Mouse (Mus musculus) cerebellum, adult (tissue): ENCODE data around the gene Cyp26b1.

Experiments used
- ATAC-seq: cut with Nextera tagmentation; 2 replicates; pipeline ENCODE4 v1.9.2; 2017; ENCODE audit warnings: mild to moderate bottlenecking, moderate library complexity, mixed read lengths; ENCODE audit not compliant: insufficient number of reproducible peaks, low FRiP score, low TSS enrichment

Cyp26b1 gene

DNA sequence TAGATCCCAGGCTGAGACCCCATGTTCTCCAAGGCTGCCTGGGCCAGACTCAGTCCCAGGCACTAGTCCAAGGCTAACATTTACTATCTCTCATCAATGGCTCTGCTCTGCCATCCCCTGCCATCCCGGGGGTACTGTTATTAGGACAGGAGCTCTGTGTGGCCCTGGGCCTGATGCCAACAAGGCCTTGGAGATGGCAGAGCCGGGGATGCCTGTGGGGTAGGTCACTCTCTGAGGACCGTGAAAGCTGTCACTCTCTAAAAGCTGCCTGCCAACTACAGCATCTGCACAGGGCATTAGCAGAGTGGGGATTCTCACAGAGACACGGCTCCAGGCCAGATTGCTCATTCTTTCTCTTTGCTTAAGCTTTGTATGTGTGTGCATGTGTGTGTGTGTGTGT is 26.0 kb downstream of the Cyp26b1 start:
- no peak for ATAC-seq

DNA sequence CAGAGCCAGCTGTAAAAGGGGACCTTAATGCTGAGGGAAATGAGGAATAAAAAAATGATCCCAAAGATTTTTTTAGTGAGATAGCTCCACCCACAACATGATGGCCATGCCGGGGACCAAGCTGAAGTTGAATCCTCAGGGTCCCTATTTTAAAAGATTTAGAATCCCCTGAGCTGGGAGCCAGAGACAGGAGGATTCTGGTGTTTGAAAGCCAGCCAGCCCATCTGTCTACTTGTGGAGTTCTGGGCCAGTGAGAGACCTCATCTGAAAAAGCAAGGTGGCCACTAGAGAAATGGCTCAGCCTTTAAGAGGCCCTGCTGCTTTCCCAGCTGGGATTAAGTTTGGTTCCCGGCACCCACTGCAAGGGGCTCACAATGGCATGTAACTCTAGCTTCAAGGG is 26.9 kb downstream of the Cyp26b1 start:
- no peak for ATAC-seq

DNA sequence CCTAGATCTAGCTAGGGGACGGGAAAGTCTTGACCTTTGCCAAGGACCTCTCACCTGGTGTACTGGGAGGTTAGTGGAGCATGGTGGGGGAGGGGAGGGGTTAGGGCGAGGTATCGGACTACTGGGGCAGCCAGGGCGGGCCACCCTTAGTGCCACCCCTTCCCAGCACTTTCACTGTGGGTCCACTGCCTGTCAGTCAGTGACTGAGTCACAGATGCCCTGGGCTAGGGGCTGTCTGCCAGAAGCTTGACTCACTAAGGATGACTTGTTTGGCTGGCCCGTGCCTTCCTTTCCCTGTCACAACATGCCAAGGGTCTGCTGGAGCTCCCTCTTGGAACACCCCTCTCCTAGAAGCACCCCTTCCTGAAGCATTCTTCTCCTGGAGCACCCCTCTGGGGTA is 28.5 kb downstream of the Cyp26b1 start:
- no peak for ATAC-seq

DNA sequence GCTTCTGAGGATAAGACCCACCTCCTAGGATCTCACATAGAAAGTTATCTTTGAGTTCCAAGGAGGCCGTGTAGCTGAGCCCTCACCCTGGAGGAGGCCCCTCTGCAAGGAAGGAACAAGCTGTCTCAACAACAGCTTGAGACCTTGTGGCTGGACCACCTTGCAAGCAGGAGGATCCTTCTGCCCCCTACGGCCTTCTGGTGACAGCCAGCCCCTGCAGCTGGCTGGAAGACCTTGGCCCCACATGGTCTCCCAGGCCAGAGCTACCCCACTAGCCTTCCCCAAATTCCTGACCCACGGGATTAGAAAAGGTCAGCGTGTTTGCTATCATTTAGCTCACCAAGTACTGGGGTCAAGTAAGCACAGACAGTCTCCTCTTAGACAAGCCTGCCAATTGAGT is 30.8 kb downstream of the Cyp26b1 start:
- no peak for ATAC-seq

DNA sequence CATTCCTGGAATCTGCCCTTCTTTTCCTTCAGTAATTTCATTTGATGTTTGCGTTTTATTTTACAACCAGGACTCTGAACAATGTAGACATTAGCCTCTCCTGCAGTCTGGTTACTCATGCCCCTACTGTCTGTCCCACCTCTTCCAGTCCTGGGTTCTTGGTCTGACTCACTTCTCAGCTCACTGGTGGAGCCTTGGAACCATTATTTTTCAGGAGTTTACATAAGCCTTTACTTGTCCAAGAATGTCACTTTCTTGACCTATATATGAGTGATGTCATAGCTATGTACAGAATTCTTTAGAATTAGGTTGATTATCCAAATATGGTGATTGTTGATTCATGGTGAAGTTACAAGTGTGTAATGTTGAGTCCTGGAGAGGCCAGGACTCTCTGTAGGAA is 32.5 kb downstream of the Cyp26b1 start:
- no peak for ATAC-seq

DNA sequence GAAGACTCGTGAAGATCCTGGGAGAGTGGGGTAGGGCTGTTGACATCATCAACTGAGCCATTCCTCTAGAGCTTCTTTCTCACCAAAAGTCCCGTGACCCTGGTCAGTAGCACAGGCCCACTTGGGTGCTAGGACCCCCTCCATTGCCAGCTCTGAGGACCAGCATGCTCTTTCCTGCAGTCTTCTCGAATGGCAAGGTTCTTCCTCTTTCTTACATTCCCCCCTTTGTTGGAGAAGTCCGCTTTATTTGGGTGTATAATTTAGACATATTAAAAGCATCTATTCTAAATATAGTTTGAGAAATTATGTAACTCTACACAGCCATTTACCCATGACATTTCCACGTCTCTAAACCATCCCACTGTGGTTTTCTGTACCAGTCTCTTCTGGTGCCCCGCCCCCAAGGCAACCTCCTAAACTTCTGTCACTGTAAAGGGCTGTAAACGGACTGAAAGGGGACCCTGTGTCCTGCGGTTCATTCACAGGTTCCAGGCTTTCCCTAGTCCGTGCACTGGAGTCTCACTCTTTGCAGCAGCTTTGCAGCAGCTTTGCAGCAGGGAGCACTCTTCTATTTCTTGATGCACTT is 43.8 kb downstream of the Cyp26b1 start:
- ATAC-seq = no peak

DNA sequence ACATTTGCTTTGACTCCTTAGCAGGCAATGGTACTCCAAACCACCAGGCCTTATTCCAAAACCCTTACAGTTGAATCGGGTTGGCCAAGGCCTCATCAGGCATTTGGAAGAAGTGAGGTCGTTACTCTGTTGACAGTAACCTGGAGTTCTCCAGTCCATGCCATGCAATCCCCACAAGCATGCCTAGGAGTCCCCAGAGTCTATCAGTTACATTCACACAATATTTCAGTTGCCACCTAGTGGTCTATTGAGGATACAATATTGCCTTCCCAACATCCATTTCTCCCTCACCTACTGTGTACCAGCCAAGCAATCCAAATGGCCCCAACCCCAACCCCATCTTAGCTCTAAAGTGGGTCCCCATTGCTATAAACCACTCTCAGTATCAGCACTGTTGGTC is 48.3 kb downstream of the Cyp26b1 start:
- ATAC-seq = no peak

DNA sequence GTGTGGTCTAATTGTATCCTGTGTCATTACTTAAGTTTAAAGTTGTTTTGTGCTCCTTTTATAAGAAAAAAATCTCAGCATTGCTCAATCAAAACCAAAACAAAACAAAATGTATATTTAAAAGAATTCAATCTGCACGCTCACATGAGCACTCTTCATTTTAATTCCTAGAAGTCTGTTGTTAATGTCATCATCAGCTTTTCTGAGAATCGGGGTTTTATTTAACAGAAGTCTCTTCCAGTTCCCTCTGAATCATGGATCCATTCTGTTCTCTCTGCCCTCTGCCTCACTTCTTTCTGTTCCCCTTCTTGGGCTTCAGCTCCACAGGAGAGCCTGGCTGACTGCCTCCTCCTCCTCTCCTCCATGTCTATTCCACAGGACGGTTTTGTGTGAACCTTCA is 49.3 kb downstream of the Cyp26b1 start:
- ATAC-seq = no peak

DNA sequence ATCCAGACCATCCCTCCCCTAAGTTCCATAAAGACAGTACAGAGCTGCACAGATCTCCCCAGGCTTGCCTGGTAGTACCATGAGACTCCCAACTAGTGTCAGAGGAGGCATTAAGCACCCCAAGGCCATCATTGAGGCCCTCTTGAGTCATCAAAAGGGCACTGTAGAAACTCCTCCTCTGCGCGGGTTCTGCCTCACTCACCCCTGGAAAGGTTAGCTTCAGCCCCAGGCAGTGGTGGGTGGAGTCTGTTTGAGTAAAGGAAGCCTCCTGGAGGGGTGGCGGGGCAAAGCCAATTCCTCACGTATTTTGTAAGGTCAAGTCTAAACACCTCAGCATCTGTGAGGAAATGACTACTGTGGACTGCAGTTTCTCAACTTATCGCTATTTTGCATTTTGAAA is 50.2 kb downstream of the Cyp26b1 start:
- no peak for ATAC-seq

DNA sequence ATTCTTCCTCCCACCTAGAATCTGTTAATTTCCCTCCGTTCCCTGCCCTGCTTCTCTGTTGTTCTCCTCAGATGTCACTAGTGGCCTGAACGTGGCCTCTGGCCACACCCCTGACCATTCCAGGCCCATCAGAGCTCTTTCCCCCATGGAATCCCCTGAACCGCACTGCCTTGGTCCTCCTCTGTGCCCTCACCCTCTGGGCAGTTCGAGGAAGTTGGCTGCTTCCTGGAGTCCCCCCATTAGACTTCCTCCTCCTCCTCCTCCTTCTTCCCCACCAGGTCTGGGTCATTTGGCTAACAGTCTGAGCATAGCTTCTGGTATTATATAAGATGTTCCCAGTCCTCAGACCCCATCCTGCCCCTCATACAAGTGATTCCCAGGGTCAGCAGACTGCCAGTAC is 53.8 kb downstream of the Cyp26b1 start:
- no peak for ATAC-seq

DNA sequence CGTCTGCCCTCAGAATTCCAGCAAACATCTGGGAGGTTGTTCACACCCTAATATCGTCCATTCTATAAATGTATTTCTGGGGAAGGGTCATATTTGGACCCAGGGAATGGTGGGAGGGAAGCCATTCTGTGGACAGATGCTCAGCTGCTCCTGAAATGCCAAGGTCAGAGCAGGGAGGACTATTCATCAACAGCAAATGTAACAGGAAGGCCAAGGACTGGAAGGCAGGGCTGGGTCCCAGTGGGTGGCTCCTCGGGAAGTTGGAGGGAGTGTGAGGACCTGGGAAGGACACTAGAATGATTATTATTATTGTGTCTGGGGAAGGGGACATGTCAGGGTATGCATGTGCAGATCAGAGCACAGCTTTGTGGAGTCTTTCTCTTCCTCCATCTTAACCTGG is 55.0 kb downstream of the Cyp26b1 start:
- no peak for ATAC-seq

DNA sequence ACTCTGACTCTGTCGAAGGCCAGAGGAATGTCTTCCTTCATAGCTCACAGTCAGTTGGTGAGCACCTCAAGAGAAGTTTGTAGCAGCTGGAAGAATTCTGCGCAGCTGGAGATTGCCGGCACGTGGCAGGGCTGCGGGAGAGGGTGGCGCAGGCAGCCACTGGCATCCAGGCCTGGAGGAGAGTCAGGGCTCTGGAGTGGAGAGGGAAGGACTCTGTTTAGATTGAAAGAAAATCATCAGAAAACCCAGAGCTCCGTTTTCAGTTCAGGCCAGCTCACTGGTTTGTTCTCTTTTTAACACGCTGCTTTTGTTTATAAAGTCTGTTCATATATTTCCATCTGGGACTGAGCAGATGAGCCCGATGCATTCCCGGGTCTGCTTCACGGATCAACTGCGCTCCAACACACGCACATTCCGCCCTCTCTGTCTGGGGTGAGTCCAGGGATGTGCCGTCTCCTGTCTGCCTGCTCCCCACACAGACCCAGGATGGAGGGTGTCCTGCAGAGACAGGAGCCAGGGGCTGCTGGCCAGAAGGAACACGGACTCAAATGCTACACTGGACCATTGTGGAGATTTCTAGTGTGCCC is 56.0 kb downstream of the Cyp26b1 start:
- ATAC-seq = no peak

DNA sequence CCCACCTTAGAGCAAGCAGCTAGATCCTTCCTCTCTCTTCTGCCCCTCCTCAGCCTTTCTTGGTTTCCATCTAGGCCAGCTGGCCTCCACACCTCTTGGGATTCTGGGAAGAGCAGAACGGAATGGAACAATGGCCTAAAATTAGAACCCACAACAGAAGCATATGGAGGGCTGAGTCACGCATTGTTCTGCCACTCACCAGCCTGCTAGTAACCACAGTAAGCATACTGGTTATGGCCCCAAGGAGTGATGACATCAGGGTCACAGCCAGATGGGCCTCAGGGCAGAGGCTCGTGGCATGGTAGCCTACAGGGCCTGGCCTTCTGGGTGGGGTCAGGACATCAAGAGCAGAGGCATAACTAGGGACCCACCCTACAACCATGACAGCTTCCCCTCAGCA is 58.8 kb downstream of the Cyp26b1 start:
- no peak for ATAC-seq

DNA sequence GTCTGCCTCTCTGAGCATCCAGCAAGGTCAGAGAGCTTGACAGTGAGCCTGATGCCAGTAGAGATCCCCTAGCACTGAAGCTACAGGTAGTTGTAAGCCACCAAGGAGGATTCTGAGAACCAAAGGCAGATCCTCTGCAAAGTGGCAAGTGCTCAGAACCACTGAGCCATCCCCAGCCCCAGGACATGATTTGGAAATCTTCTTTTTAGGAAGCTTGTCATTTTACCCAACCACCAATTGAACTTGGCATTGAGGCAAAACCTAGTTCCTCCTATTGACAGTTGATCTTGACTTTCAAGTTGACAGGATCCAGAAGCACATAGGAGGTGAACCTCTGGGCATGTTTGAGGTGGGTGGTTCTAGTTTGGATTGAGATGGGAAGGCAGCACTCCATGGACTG is 63.8 kb downstream of the Cyp26b1 start:
- ATAC-seq = no peak

DNA sequence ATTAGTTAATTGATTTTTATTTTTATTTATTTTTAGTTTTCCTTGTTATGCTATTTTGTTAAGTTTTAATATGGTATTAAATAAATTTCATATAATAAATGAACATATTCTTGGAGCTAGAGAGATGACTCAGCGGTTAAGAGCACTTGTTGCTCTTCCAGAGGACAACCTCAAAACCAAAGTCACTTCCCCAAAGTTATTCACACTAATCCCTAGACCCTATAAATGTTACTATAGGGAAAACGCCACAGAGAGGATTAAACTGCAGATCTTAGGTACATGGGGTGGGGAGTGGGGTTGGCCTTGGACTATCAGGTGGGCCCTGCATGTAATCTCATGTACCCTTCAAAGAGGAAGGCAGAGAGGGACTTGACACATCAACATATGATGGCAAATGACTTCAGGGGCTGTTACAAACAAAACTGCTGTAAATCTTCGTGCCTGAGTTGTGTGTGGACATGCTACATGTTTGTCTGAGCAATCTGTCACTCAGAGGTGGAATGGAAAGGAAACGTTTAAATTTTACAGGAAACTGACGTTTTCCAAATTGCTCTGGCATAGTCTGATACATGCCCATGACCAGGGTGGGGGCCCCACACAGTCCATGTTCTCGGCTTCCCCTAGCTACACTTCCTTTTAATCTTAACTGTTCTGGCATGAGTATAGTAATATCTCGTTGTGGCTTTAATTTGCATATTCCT is 68.7 kb downstream of the Cyp26b1 start:
- no peak for ATAC-seq
